Mouse (Mus musculus): Measurements from ENCODE around the gene Adamtsl3.

DNA sequence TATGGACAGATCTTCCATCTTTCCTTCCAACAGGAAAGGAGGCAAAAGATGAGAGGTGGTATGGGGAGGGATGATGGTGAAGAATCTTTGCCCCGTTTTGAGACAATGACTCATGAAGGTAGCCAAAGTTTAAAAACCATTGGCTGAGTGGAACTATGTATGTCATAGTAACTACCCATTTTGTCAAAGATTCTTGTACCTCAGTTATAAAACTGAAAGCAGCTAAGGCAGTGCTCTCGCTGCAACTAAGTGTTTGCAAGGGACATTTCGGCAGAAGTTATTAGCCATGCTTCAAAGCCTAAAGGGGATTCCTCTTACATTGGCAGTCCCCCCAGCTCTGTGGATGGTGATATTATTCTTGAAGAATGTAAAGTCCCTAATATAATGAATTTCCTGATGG, 311.7 kb downstream of the Adamtsl3 start:
- TF ChIP-seq USF1 (IDR thresholded peaks at IDR 0.05; ENCODE audit: low read depth) (no peak), CTCF (IDR thresholded peaks at IDR 0.05; ENCODE audit: control insufficient read depth, insufficient read depth, insufficient read length) (no peak), MAX (IDR thresholded peaks at IDR 0.05) (no peak), CEBPB (IDR thresholded peaks at IDR 0.05; ENCODE audit: low read depth) (no peak), MYOG (IDR thresholded peaks at IDR 0.05; ENCODE audit: control insufficient read depth, extremely low read depth, insufficient read length) (no peak), FOSL1 (IDR thresholded peaks at IDR 0.05; ENCODE audit: insufficient read depth, low read length, poor library complexity, severe bottlenecking) (no peak), MYOD1 (IDR thresholded peaks at IDR 0.05; ENCODE audit: control insufficient read depth, insufficient read length, low read depth) (no peak)

All from C2C12 (cell line).